Mouse (Mus musculus) cerebellum, adult 2 months (tissue): ENCODE data around the gene Rft1.

Experiments
- CTCF ChIP-seq: fragments of 200-500 bp; IDR thresholded peaks from 2 replicates; pipeline ENCODE4 v1.5.1; 2011; ENCODE audit warnings: low read depth, mild to moderate bottlenecking, control low read depth, low read length, moderate library complexity, borderline replicate concordance; ENCODE audit not compliant: insufficient read depth
- POLR2A ChIP-seq: fragments of 200-500 bp; IDR thresholded peaks from 2 replicates; pipeline ENCODE4 v1.6.1; 2011; ENCODE audit warnings: low read length, control low read depth, borderline replicate concordance; ENCODE audit not compliant: insufficient read depth

- TF ChIP-seq CTCF (no peak), POLR2A (no peak)
Observed at GRCm38 (mm10) chr14:30618746-30619275, 35.3 kb upstream of the Rft1 start.
